Comparison of ENCODE assay signal across 8 mouse cellular contexts in the genomic region with DNA sequence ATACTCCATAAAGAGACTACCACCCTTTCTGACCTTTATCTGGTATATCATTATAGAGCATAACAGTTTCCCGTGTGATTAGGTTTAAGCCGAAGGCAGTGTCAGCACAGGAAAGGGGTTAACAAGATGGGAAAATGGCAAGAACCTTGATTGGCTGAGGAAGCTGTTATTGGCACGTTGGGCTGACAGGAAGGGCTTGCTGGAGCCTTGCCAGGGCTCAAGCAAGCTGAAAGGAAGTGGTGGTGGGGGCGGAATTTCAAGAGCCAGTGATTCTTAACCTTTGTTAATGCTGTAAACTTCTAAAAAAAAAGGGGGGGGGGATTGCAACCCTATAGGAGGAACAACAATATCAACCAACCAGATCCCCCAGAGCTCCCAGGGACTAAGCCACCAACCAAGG. TPM values are rescaled to one million over a fixed set of nuclear protein-coding genes. Genes with fewer than 3 reads are reported as not detected.
DNase-seq lines count a peak whose midpoint lies in the region; ATAC-seq and TF ChIP-seq lines count a peak whose summit lies in the region.

No protein-coding gene starts in this region.

- H3K36me3 ChIP-seq in heart, embryonic 12.5 days = no peaks in the 10 kb centered on the region
- no peaks in the 10 kb centered on the region for H3K36me3 ChIP-seq in lung, embryonic 16.5 days (ENCODE audit: control insufficient read depth, insufficient read depth, low read length)
- H3K36me3 ChIP-seq in hindbrain, embryonic 16.5 days (ENCODE audit: control insufficient read depth, insufficient read depth, low read length) = no peaks in the 10 kb centered on the region

- H3K27me3 ChIP-seq in heart, embryonic 12.5 days (replicated peaks) = no peaks in the 10 kb centered on the region
- H3K27me3 ChIP-seq in lung, embryonic 16.5 days (ENCODE audit: control insufficient read depth, insufficient read depth, low read depth, low read length) = no peaks in the 10 kb centered on the region
- no peaks in the 10 kb centered on the region for H3K27me3 ChIP-seq in hindbrain, embryonic 16.5 days (replicated peaks; ENCODE audit: control insufficient read depth, insufficient read depth, low read length)

- no peak overlapping the region for H3K9ac ChIP-seq in heart, embryonic 12.5 days
- H3K9ac ChIP-seq in lung, embryonic 16.5 days (ENCODE audit: low read length) = no peak overlapping the region
- H3K9ac ChIP-seq in hindbrain, embryonic 16.5 days (ENCODE audit: low read depth, low read length) = no peak overlapping the region

- 0 out of 2 replicates have a peak overlapping the region, but pooled peaks have one; percentile 27 for H3K27ac ChIP-seq in heart, embryonic 12.5 days (ENCODE audit: poor library complexity, severe bottlenecking)
- H3K27ac ChIP-seq in lung, embryonic 16.5 days (ENCODE audit: low read length) = 0 out of 2 replicates have a peak overlapping the region, but pooled peaks have one; percentile 19
- H3K27ac ChIP-seq in hindbrain, embryonic 16.5 days (ENCODE audit: low read depth, low read length) = no peak overlapping the region

- no peak for ATAC-seq in heart, embryonic 12.5 days (ENCODE audit: insufficient number of reproducible peaks, low FRiP score)
- ATAC-seq in lung, embryonic 16.5 days (ENCODE audit: low read depth) = peak; percentile 50
- no peak for ATAC-seq in hindbrain, embryonic 16.5 days

- H3K4me2 ChIP-seq in heart, embryonic 12.5 days = no peak overlapping the region
- no peak overlapping the region for H3K4me2 ChIP-seq in lung, embryonic 16.5 days (ENCODE audit: low read depth, low read length)
- H3K4me2 ChIP-seq in hindbrain, embryonic 16.5 days (ENCODE audit: low read length) = no peak overlapping the region

- H3K9me3 ChIP-seq in heart, embryonic 12.5 days (replicated peaks) = no peaks in the 10 kb centered on the region
- no peaks in the 10 kb centered on the region for H3K9me3 ChIP-seq in lung, embryonic 16.5 days (ENCODE audit: control insufficient read depth, low read length)
- no peaks in the 10 kb centered on the region for H3K9me3 ChIP-seq in hindbrain, embryonic 16.5 days (ENCODE audit: control insufficient read depth, low read length)

- no peak for TF ChIP-seq POLR2A in lung, adult 2 months (IDR thresholded peaks at IDR 0.05; ENCODE audit: borderline replicate concordance, extremely low read depth, low read depth, low read length)

- peaks cover 2% of the 10 kb centered on the region; the same call in 1 of the 2 replicates for H3K4me1 ChIP-seq in lung, adult 2 months (ENCODE audit: control insufficient read depth, insufficient read depth, low read length)
- peaks cover 16% of the 10 kb centered on the region for H3K4me1 ChIP-seq in heart, embryonic 12.5 days (replicated peaks)
- peaks cover 21% of the 10 kb centered on the region for H3K4me1 ChIP-seq in lung, embryonic 16.5 days (replicated peaks; ENCODE audit: control insufficient read depth, insufficient read depth, low read length)
- H3K4me1 ChIP-seq in hindbrain, embryonic 16.5 days (ENCODE audit: control insufficient read depth, insufficient read depth, low read depth, low read length) = peaks cover 2% of the 10 kb centered on the region; the same call in 1 of the 2 replicates

- peak; percentile 63 to 68 for DNase-seq in lung, adult 18-20 months
- DNase-seq in lung, adult 2 months = no peak
- peak; percentile 65 for DNase-seq in thymus, postnatal 25 days
- no peak for DNase-seq in ovary, postnatal 36 days (ENCODE audit: low spot score)
- DNase-seq in urinary bladder, postnatal 14 days (ENCODE audit: low spot score) = no peak

- H3K4me3 ChIP-seq in lung, adult 2 months (replicated peaks; ENCODE audit: extremely low read depth, low read depth, low read length) = no peak overlapping the region
- H3K4me3 ChIP-seq in heart, embryonic 12.5 days = no peak overlapping the region
- H3K4me3 ChIP-seq in lung, embryonic 16.5 days (ENCODE audit: low read length) = no peak overlapping the region
- H3K4me3 ChIP-seq in hindbrain, embryonic 16.5 days (ENCODE audit: low read length) = no peak overlapping the region

- no peak for TF ChIP-seq CTCF in lung, adult 2 months (IDR thresholded peaks at IDR 0.05; ENCODE audit: insufficient read depth, low read length)

- WGBS in lung, adult 2 months = 10% methylated on average over 4 of the region's 4 CpGs
- WGBS in heart, embryonic 12.5 days = 32% methylated on average over 4 of the region's 4 CpGs
- 8% methylated on average over 4 of the region's 4 CpGs for WGBS in lung, embryonic 16.5 days
- 37% methylated on average over 4 of the region's 4 CpGs for WGBS in hindbrain, embryonic 16.5 days

RNA-seq across cellular contexts. Expression of a gene that starts 6.4 kb away (rescaled TPM):
- 118 and 135 TPM in 2 replicates for polyA plus RNA-seq in lung, adult 2 months (2012; rRNA removed)
- 41.3 and 42.0 TPM in 2 replicates for polyA plus RNA-seq in heart, embryonic 12.5 days (2016; fragmentation: Nextera tagmentation; extraction: Ambion mirVana)
- polyA plus RNA-seq in lung, embryonic 16.5 days (2015; fragmentation: Nextera tagmentation; extraction: Ambion mirVana) = 136 and 141 TPM in 2 replicates
- 19.2 and 20.7 TPM in 2 replicates for polyA plus RNA-seq in hindbrain, embryonic 16.5 days (2015; fragmentation: Nextera tagmentation; extraction: Ambion mirVana)

RNA-seq across cellular contexts. Expression of a gene that starts 28.5 kb away (rescaled TPM):
- 5.5 and 6.2 TPM in 2 replicates for polyA plus RNA-seq in lung, adult 2 months (2012; rRNA removed)
- polyA plus RNA-seq in heart, embryonic 12.5 days (2016; fragmentation: Nextera tagmentation; extraction: Ambion mirVana) = 2.0 and 2.4 TPM in 2 replicates
- polyA plus RNA-seq in lung, embryonic 16.5 days (2015; fragmentation: Nextera tagmentation; extraction: Ambion mirVana) = 1.9 and 2.3 TPM in 2 replicates
- polyA plus RNA-seq in hindbrain, embryonic 16.5 days (2015; fragmentation: Nextera tagmentation; extraction: Ambion mirVana) = 3.3 and 3.4 TPM in 2 replicates

Comparison
In these comparisons a context has a peak if more than half of its experiments do, and no peak if none do; other contexts are left out.
1. DNase-seq: peak in lung, adult 18-20 months (2 of 2) and thymus, postnatal 25 days (single experiment); none in lung, adult 2 months (single experiment), ovary, postnatal 36 days (single experiment) and urinary bladder, postnatal 14 days (single experiment).